Mouse (Mus musculus) lung, embryonic 15.5 days (tissue): ENCODE results near the gene Tbcb. TPM values are rescaled to one million over a fixed set of nuclear protein-coding genes. Genes with fewer than 3 reads are reported as not detected.
A peak's percentile ranks its signal among the peaks of the same experiment; 100 is the strongest.
"Not testable (repeated sequence)": the region's sequence is repeated elsewhere in the genome, so short reads cannot be mapped to it uniquely, and the experiment has no call there.

ENCODE experiments used
- ATAC-seq: fragments of 200-750 bp; cut with Nextera tagmentation; 2 replicates; pipeline ENCODE4 v1.8.0; 2017; ENCODE audit warnings: moderate number of reproducible peaks, borderline replicate concordance; ENCODE audit not compliant: low FRiP score, low TSS enrichment; ENCODE audit errors: extremely low read depth
- H3K27ac ChIP-seq: fragments of 300-500 bp; sonication (generic); 2 replicates; pipeline ENCODE4 v1.5.1; 2015; ENCODE audit warnings: moderate library complexity, mild to moderate bottlenecking, inconsistent platforms
- H3K27me3 ChIP-seq: fragments of 300-500 bp; sonication (generic); 2 replicates; pipeline ENCODE4 v1.6.1; 2015; ENCODE audit warnings: inconsistent platforms
- H3K36me3 ChIP-seq: fragments of 300-500 bp; sonication (generic); 2 replicates; pipeline ENCODE4 v1.6.1; 2015; ENCODE audit warnings: inconsistent platforms
- H3K4me1 ChIP-seq: fragments of 300-500 bp; sonication (generic); 2 replicates; pipeline ENCODE4 v1.6.1; 2015; ENCODE audit warnings: inconsistent platforms
- H3K4me2 ChIP-seq: fragments of 300-500 bp; sonication (generic); 2 replicates; pipeline ENCODE4 v1.6.1; 2015; ENCODE audit warnings: inconsistent platforms, mild to moderate bottlenecking, moderate library complexity
- H3K4me3 ChIP-seq: fragments of 300-500 bp; sonication (generic); 2 replicates; pipeline ENCODE4 v1.5.1; 2015; ENCODE audit warnings: mild to moderate bottlenecking, inconsistent platforms
- H3K9ac ChIP-seq: fragments of 300-500 bp; sonication (generic); 2 replicates; pipeline ENCODE4 v1.6.1; 2015; ENCODE audit warnings: inconsistent platforms
- H3K9me3 ChIP-seq: fragments of 300-500 bp; sonication (generic); 2 replicates; pipeline ENCODE4 v1.6.1; 2016; ENCODE audit warnings: inconsistent platforms
- WGBS: fragments of 180-500 bp; shearing (Covaris S2); methylation state at CpG from one replicate; pipeline ENCODE4 v1.1.7; 2015; 5-methylcytosine and 5-hydroxymethylcytosine counted together
- polyA plus RNA-seq: library from polyadenylated mRNA; unstranded; fragments of >200 nt; fragmentation: Nextera tagmentation; extraction: Ambion mirVana; gene quantifications from 2 replicates; pipeline ENCODE4 v1.2.1, GENCODE M21; 2015

The Tbcb gene
- polyA plus RNA-seq, 1 experiment from 2014 or later = 168 TPM

- H3K9me3 ChIP-seq = no peaks in the 10 kb centered on the region
- 3% methylated on average over 16 of the region's 16 CpGs for WGBS
- peaks cover 6% of the 10 kb centered on the region; the same call in 1 of the 2 replicates for H3K4me1 ChIP-seq
- peak overlapping the region; percentile 59 for H3K9ac ChIP-seq
- H3K4me2 ChIP-seq = peak overlapping the region; percentile 94
- H3K27ac ChIP-seq = peak overlapping the region; percentile 51
- peak overlapping the region; percentile 50 for H3K4me3 ChIP-seq
- ATAC-seq = peak; percentile 62; the same call in 1 of the 2 replicates
- no peaks in the 10 kb centered on the region for H3K27me3 ChIP-seq
- H3K36me3 ChIP-seq = peaks cover 17% of the 10 kb centered on the region
These were observed 12.6 kb downstream of the Tbcb start for GRCm38 (mm10) chr7:30219293-30220007.

GRCm38 (mm10) chr7:30217277-30217676, 14.8 kb downstream of the Tbcb start:
- Histone ChIP-seq H3K4me2 (no peak overlapping the region), H3K9me3 (no peaks in the 10 kb centered on the region), H3K27ac (no peak overlapping the region), H3K4me3 (no peak overlapping the region), H3K4me1 (peaks cover 6% of the 10 kb centered on the region; the same call in 1 of the 2 replicates), H3K36me3 (no peaks in the 10 kb centered on the region), H3K9ac (no peak overlapping the region), H3K27me3 (no peaks in the 10 kb centered on the region)
- ATAC-seq = no peak
- 68% methylated on average over 2 of the region's 2 CpGs for WGBS

- Histone ChIP-seq H3K9ac (no peak overlapping the region; the same call in 1 of the 2 replicates), H3K27ac (no peak overlapping the region), H3K27me3 (no peaks in the 10 kb centered on the region), H3K4me1 (peaks cover 6% of the 10 kb centered on the region; the same call in 1 of the 2 replicates), H3K36me3 (no peaks in the 10 kb centered on the region), H3K4me3 (peak overlapping the region; percentile 16; the same call in 1 of the 2 replicates), H3K9me3 (no peaks in the 10 kb centered on the region), H3K4me2 (peak overlapping the region; percentile 49)
- WGBS = under 1% methylated on average over 16 of the region's 16 CpGs
- peak; percentile 60 for ATAC-seq
These were observed 15.3 kb downstream of the Tbcb start for GRCm38 (mm10) chr7:30216723-30217151.

GRCm38 (mm10) chr7:30215875-30216274, 16.2 kb downstream of the Tbcb start:
- no peak for ATAC-seq
- Histone ChIP-seq H3K4me1 (peaks cover 6% of the 10 kb centered on the region; the same call in 1 of the 2 replicates), H3K9ac (no peak overlapping the region), H3K27ac (no peak overlapping the region), H3K9me3 (no peaks in the 10 kb centered on the region), H3K36me3 (no peaks in the 10 kb centered on the region), H3K27me3 (no peaks in the 10 kb centered on the region), H3K4me3 (no peak overlapping the region), H3K4me2 (no peak overlapping the region)
- WGBS = 88% methylated on average over 3 of the region's 3 CpGs

GRCm38 (mm10) chr7:30213881-30214280, 18.2 kb downstream of the Tbcb start:
- H3K36me3 ChIP-seq = no peaks in the 10 kb centered on the region
- no peak overlapping the region for H3K4me3 ChIP-seq
- no peak overlapping the region for H3K27ac ChIP-seq
- no peak for ATAC-seq
- H3K9ac ChIP-seq = no peak overlapping the region
- H3K4me2 ChIP-seq = no peak overlapping the region
- WGBS = 73% methylated on average over 3 of the region's 3 CpGs
- no peaks in the 10 kb centered on the region for H3K9me3 ChIP-seq
- peaks cover under 1% of the 10 kb centered on the region; the same call in 1 of the 2 replicates for H3K4me1 ChIP-seq
- no peaks in the 10 kb centered on the region for H3K27me3 ChIP-seq

GRCm38 (mm10) chr7:30211025-30211424, 21.0 kb downstream of the Tbcb start:
- Histone ChIP-seq H3K4me1 (no peaks in the 10 kb centered on the region), H3K36me3 (no peaks in the 10 kb centered on the region), H3K27me3 (no peaks in the 10 kb centered on the region), H3K4me2 (no peak overlapping the region), H3K4me3 (no peak overlapping the region), H3K9ac (no peak overlapping the region), H3K27ac (no peak overlapping the region), H3K9me3 (no peaks in the 10 kb centered on the region)
- no peak for ATAC-seq
- 24% methylated on average over 4 of the region's 4 CpGs for WGBS

- not testable (repeated sequence) for H3K36me3 ChIP-seq, H3K27me3 ChIP-seq, H3K27ac ChIP-seq, H3K9me3 ChIP-seq, ATAC-seq, H3K4me2 ChIP-seq, H3K4me3 ChIP-seq, H3K4me1 ChIP-seq, H3K9ac ChIP-seq
- 47% methylated on average over 5 of the region's 5 CpGs for WGBS
These were observed 25.7 kb downstream of the Tbcb start for GRCm38 (mm10) chr7:30206364-30206763.

- Histone ChIP-seq H3K27me3 (no peaks in the 10 kb centered on the region), H3K9me3 (no peaks in the 10 kb centered on the region), H3K4me2 (no peak overlapping the region), H3K36me3 (no peaks in the 10 kb centered on the region), H3K27ac (no peak overlapping the region), H3K4me3 (no peak overlapping the region), H3K4me1 (no peaks in the 10 kb centered on the region), H3K9ac (no peak overlapping the region)
- ATAC-seq = no peak
- 5% methylated on average over 2 of the region's 2 CpGs for WGBS
These were observed 26.7 kb downstream of the Tbcb start for GRCm38 (mm10) chr7:30205383-30205782.

GRCm38 (mm10) chr7:30204380-30204779, 27.7 kb downstream of the Tbcb start:
- no peaks in the 10 kb centered on the region for H3K27me3 ChIP-seq
- H3K27ac ChIP-seq = no peak overlapping the region
- no peak overlapping the region for H3K4me2 ChIP-seq
- H3K9ac ChIP-seq = no peak overlapping the region
- 15% methylated on average over 8 of the region's 8 CpGs for WGBS
- no peak for ATAC-seq
- H3K36me3 ChIP-seq = no peaks in the 10 kb centered on the region
- no peaks in the 10 kb centered on the region for H3K9me3 ChIP-seq
- H3K4me1 ChIP-seq = no peaks in the 10 kb centered on the region
- no peak overlapping the region for H3K4me3 ChIP-seq

- 43% methylated on average over 11 of the region's 11 CpGs for WGBS
- H3K4me2 ChIP-seq = no peak overlapping the region
- no peaks in the 10 kb centered on the region for H3K36me3 ChIP-seq
- H3K27ac ChIP-seq = no peak overlapping the region
- no peak overlapping the region for H3K4me3 ChIP-seq
- H3K9me3 ChIP-seq = no peaks in the 10 kb centered on the region
- no peaks in the 10 kb centered on the region for H3K27me3 ChIP-seq
- no peak for ATAC-seq
- H3K9ac ChIP-seq = no peak overlapping the region
- peaks cover 7% of the 10 kb centered on the region for H3K4me1 ChIP-seq
These were observed 29.0 kb downstream of the Tbcb start for GRCm38 (mm10) chr7:30202895-30203690.

GRCm38 (mm10) chr7:30200661-30201060, 31.4 kb downstream of the Tbcb start:
- H3K27ac ChIP-seq, H3K36me3 ChIP-seq, H3K9ac ChIP-seq, H3K27me3 ChIP-seq, ATAC-seq, H3K4me2 ChIP-seq, H3K9me3 ChIP-seq, H3K4me3 ChIP-seq: not testable (repeated sequence)
- H3K4me1 ChIP-seq = peaks cover 11% of the 10 kb centered on the region
- 79% methylated on average over 5 of the region's 5 CpGs for WGBS

- H3K36me3 ChIP-seq = no peaks in the 10 kb centered on the region
- H3K9me3 ChIP-seq = no peaks in the 10 kb centered on the region
- no peak overlapping the region for H3K27ac ChIP-seq
- no peaks in the 10 kb centered on the region for H3K27me3 ChIP-seq
- H3K9ac ChIP-seq = no peak overlapping the region
- 77% methylated on average over 5 of the region's 5 CpGs for WGBS
- no peak overlapping the region for H3K4me2 ChIP-seq
- ATAC-seq = no peak
- no peak overlapping the region for H3K4me3 ChIP-seq
- H3K4me1 ChIP-seq = peaks cover 15% of the 10 kb centered on the region
These were observed 31.9 kb downstream of the Tbcb start for GRCm38 (mm10) chr7:30200200-30200599.
